Comparison of ENCODE assay signal across 8 mouse cellular contexts in genomic region chrX:41912061-41912401, GRCm38 (mm10). TPM values are rescaled to one million over a fixed set of nuclear protein-coding genes. Genes with fewer than 3 reads are reported as not detected.
DNase-seq lines count a peak whose midpoint lies in the region; ATAC-seq lines count a peak whose summit lies in the region.

No protein-coding gene starts in this region.

- no peaks in the 10 kb centered on the region for H3K9me3 ChIP-seq in kidney, embryonic 15.5 days (replicated peaks)
- no peaks in the 10 kb centered on the region for H3K9me3 ChIP-seq in hindbrain, embryonic 12.5 days (replicated peaks)
- no peaks in the 10 kb centered on the region for H3K9me3 ChIP-seq in midbrain, embryonic 12.5 days

- no peaks in the 10 kb centered on the region for H3K27me3 ChIP-seq in kidney, embryonic 15.5 days
- H3K27me3 ChIP-seq in hindbrain, embryonic 12.5 days = no peaks in the 10 kb centered on the region
- no peaks in the 10 kb centered on the region for H3K27me3 ChIP-seq in midbrain, embryonic 12.5 days

- H3K4me1 ChIP-seq in kidney, embryonic 15.5 days = no peaks in the 10 kb centered on the region; the same call in 1 of the 2 replicates
- H3K4me1 ChIP-seq in brown adipose tissue, adult 24 weeks (ENCODE audit: control insufficient read depth, insufficient read depth, insufficient read length, low read length) = no peaks in the 10 kb centered on the region
- 0 out of 2 replicates have a peak, but pooled peaks cover 2% of the 10 kb centered on the region for H3K4me1 ChIP-seq in hindbrain, embryonic 12.5 days
- H3K4me1 ChIP-seq in midbrain, embryonic 12.5 days = peaks cover 4% of the 10 kb centered on the region; the same call in 1 of the 2 replicates

- H3K27ac ChIP-seq in kidney, embryonic 15.5 days = peak overlapping the region; percentile 58
- peak overlapping the region; percentile 99 for H3K27ac ChIP-seq in brown adipose tissue, adult 24 weeks (replicated peaks; ENCODE audit: low read depth, low read length)
- no peak overlapping the region for H3K27ac ChIP-seq in hindbrain, embryonic 12.5 days
- 0 out of 2 replicates have a peak overlapping the region, but pooled peaks have one; percentile 85 for H3K27ac ChIP-seq in midbrain, embryonic 12.5 days (replicated peaks)

- peak overlapping the region; percentile 58 for H3K4me2 ChIP-seq in kidney, embryonic 15.5 days
- peak overlapping the region; percentile 60 for H3K4me2 ChIP-seq in hindbrain, embryonic 12.5 days (replicated peaks)
- H3K4me2 ChIP-seq in midbrain, embryonic 12.5 days (replicated peaks) = peak overlapping the region; percentile 39

- no peak for ATAC-seq in kidney, embryonic 15.5 days (replicated peaks; ENCODE audit: low FRiP score)
- ATAC-seq in hindbrain, embryonic 12.5 days (ENCODE audit: low FRiP score) = peak; percentile 17; the same call in 1 of the 2 replicates
- no peak for ATAC-seq in midbrain, embryonic 12.5 days (ENCODE audit: low FRiP score, low read depth)

- WGBS in kidney, embryonic 15.5 days = 43% methylated on average over 10 of the region's 10 CpGs
- 43% methylated on average over 10 of the region's 10 CpGs for WGBS in hindbrain, embryonic 12.5 days
- WGBS in midbrain, embryonic 12.5 days = 50% methylated on average over 10 of the region's 10 CpGs

- DNase-seq in kidney, postnatal 14 days = no peak
- no peak for DNase-seq in cerebellum, postnatal 4 days (ENCODE audit: low spot score in 2 of 2)
- no peak for DNase-seq in right cerebral cortex, postnatal 25 days
- no peak for DNase-seq in cerebellum, postnatal 36 days

- peak overlapping the region; percentile 66 for H3K4me3 ChIP-seq in kidney, embryonic 15.5 days (replicated peaks)
- H3K4me3 ChIP-seq in brown adipose tissue, adult 24 weeks (ENCODE audit: insufficient read depth, low read depth, low read length) = peak overlapping the region; percentile 95
- peak overlapping the region; percentile 57 for H3K4me3 ChIP-seq in hindbrain, embryonic 12.5 days
- H3K4me3 ChIP-seq in midbrain, embryonic 12.5 days = peak overlapping the region; percentile 63

- H3K9ac ChIP-seq in kidney, embryonic 15.5 days = no peak overlapping the region
- H3K9ac ChIP-seq in hindbrain, embryonic 12.5 days = no peak overlapping the region
- H3K9ac ChIP-seq in midbrain, embryonic 12.5 days (replicated peaks) = peak overlapping the region; percentile 31; the same call in 1 of the 2 replicates

- no peaks in the 10 kb centered on the region for H3K36me3 ChIP-seq in kidney, embryonic 15.5 days
- H3K36me3 ChIP-seq in hindbrain, embryonic 12.5 days = no peaks in the 10 kb centered on the region
- no peaks in the 10 kb centered on the region for H3K36me3 ChIP-seq in midbrain, embryonic 12.5 days

RNA-seq across cellular contexts. Expression of gene Thoc2, which starts 8.4 kb away (rescaled TPM):
- 85.0 and 86.3 TPM in 2 replicates for polyA plus RNA-seq in kidney, embryonic 15.5 days (2015; fragmentation: Nextera tagmentation; extraction: Ambion mirVana)
- polyA plus RNA-seq in brown adipose tissue, adult 24 weeks (2012; ENCODE audit: insufficient read depth, insufficient read length, missing spikeins) = 29.1 and 36.8 TPM in 2 replicates
- 107 and 117 TPM in 2 replicates for polyA plus RNA-seq in hindbrain, embryonic 12.5 days (2016; fragmentation: Nextera tagmentation; extraction: Ambion mirVana)
- 109 and 115 TPM in 2 replicates for polyA plus RNA-seq in midbrain, embryonic 12.5 days (2016; fragmentation: Nextera tagmentation; extraction: Ambion mirVana)
